Mouse (Mus musculus): ENCODE data around the gene Slc6a12. TPM values are rescaled to one million over a fixed set of nuclear protein-coding genes. Genes with fewer than 3 reads are reported as not detected.
A peak's percentile ranks its signal among the peaks of the same experiment; 100 is the strongest.

Gene Slc6a12
- 6.5 and 8.2 TPM in 2 replicates for polyA plus RNA-seq (2012; rRNA removed)

- TF ChIP-seq POLR2A (IDR thresholded peaks at IDR 0.05; ENCODE audit: low read depth, low read length) (no peak), CTCF (conservative IDR thresholded peaks at IDR 0.05; ENCODE audit: insufficient read depth, insufficient read length, low read depth, low read length) (no peak)
- DNase-seq, result peak; percentile 21
- H3K4me1 ChIP-seq (ENCODE audit: control insufficient read depth, insufficient read depth, low read length), result no peaks in the 10 kb centered on the region
- WGBS, result 56% methylated on average over 15 of the region's 15 CpGs
- H3K4me3 ChIP-seq (ENCODE audit: insufficient read depth, low read depth, low read length), result peak within 1 kb of the TSS; percentile 4; the same call in 1 of the 2 replicates
- H3K27me3 ChIP-seq (replicated peaks; ENCODE audit: control insufficient read depth, insufficient read depth, low read length), result no peaks in the 10 kb centered on the region
- H3K27ac ChIP-seq (ENCODE audit: insufficient read depth, low read depth, low read length), result no peak within 1 kb of the TSS
- H3K36me3 ChIP-seq (ENCODE audit: control insufficient read depth, insufficient read depth, low read length), result no peaks in the 10 kb centered on the region
Measured at GRCm38 (mm10) chr6:121343026-121343770, at the start of gene Slc6a12. Gene Slc6a12, plus strand, starts transcription at chr6:121343076.

- Histone ChIP-seq H3K4me1 (ENCODE audit: control insufficient read depth, insufficient read depth, low read length) (peaks cover 3% of the 10 kb centered on the region; the same call in 1 of the 2 replicates), H3K36me3 (ENCODE audit: control insufficient read depth, insufficient read depth, low read length) (no peaks in the 10 kb centered on the region), H3K27me3 (replicated peaks; ENCODE audit: control insufficient read depth, insufficient read depth, low read length) (no peaks in the 10 kb centered on the region), H3K4me3 (ENCODE audit: insufficient read depth, low read depth, low read length) (no peak overlapping the region), H3K27ac (ENCODE audit: insufficient read depth, low read depth, low read length) (no peak overlapping the region)
- no peak for DNase-seq
- WGBS, result 37% methylated on average over 7 of the region's 7 CpGs
- no peak for TF ChIP-seq POLR2A (IDR thresholded peaks at IDR 0.05; ENCODE audit: low read depth, low read length)
- no peak for TF ChIP-seq CTCF (conservative IDR thresholded peaks at IDR 0.05; ENCODE audit: insufficient read depth, insufficient read length, low read depth, low read length)
Measured at GRCm38 (mm10) chr6:121299317-121299716, 43.6 kb upstream of the Slc6a12 start.

GRCm38 (mm10) chr6:121299954-121300353, 42.9 kb upstream of the Slc6a12 start, which contains the start of gene Slc6a13:
Gene Slc6a13, plus strand, starts transcription at chr6:121300227.
- 6% methylated on average over 11 of the region's 11 CpGs for WGBS
- Histone ChIP-seq H3K4me3 (ENCODE audit: insufficient read depth, low read depth, low read length) (peak within 1 kb of the TSS; percentile 13; the same call in 1 of the 2 replicates), H3K36me3 (ENCODE audit: control insufficient read depth, insufficient read depth, low read length) (no peaks in the 10 kb centered on the region), H3K27me3 (replicated peaks; ENCODE audit: control insufficient read depth, insufficient read depth, low read length) (no peaks in the 10 kb centered on the region), H3K27ac (ENCODE audit: insufficient read depth, low read depth, low read length) (peak within 1 kb of the TSS; percentile 57), H3K4me1 (ENCODE audit: control insufficient read depth, insufficient read depth, low read length) (peaks cover 3% of the 10 kb centered on the region; the same call in 1 of the 2 replicates)
- TF ChIP-seq CTCF (conservative IDR thresholded peaks at IDR 0.05; ENCODE audit: insufficient read depth, insufficient read length, low read depth, low read length) (no peak), POLR2A (IDR thresholded peaks at IDR 0.05; ENCODE audit: low read depth, low read length) (no peak)
- peak; percentile 86 for DNase-seq

- Histone ChIP-seq H3K27me3 (replicated peaks; ENCODE audit: control insufficient read depth, insufficient read depth, low read length) (no peaks in the 10 kb centered on the region), H3K36me3 (ENCODE audit: control insufficient read depth, insufficient read depth, low read length) (no peaks in the 10 kb centered on the region), H3K4me3 (ENCODE audit: insufficient read depth, low read depth, low read length) (peak overlapping the region; percentile 13; the same call in 1 of the 2 replicates), H3K4me1 (ENCODE audit: control insufficient read depth, insufficient read depth, low read length) (peaks cover 3% of the 10 kb centered on the region; the same call in 1 of the 2 replicates), H3K27ac (ENCODE audit: insufficient read depth, low read depth, low read length) (peak overlapping the region; percentile 57)
- peak; percentile 94 for DNase-seq
- TF ChIP-seq POLR2A (IDR thresholded peaks at IDR 0.05; ENCODE audit: low read depth, low read length), result no peak
- no peak for TF ChIP-seq CTCF (conservative IDR thresholded peaks at IDR 0.05; ENCODE audit: insufficient read depth, insufficient read length, low read depth, low read length)
- WGBS, result 35% methylated on average over 9 of the region's 9 CpGs
Measured at GRCm38 (mm10) chr6:121300504-121300903, 42.4 kb upstream of the Slc6a12 start.

- H3K4me1 ChIP-seq (ENCODE audit: control insufficient read depth, insufficient read depth, low read length), result peaks cover 5% of the 10 kb centered on the region
- no peak for TF ChIP-seq CTCF (conservative IDR thresholded peaks at IDR 0.05; ENCODE audit: insufficient read depth, insufficient read length, low read depth, low read length)
- no peak for TF ChIP-seq POLR2A (IDR thresholded peaks at IDR 0.05; ENCODE audit: low read depth, low read length)
- H3K27ac ChIP-seq (ENCODE audit: insufficient read depth, low read depth, low read length), result peak overlapping the region; percentile 98
- WGBS, result 41% methylated on average over 10 of the region's 10 CpGs
- DNase-seq, result peak; percentile 85
- H3K4me3 ChIP-seq (ENCODE audit: insufficient read depth, low read depth, low read length), result no peak overlapping the region
- H3K36me3 ChIP-seq (ENCODE audit: control insufficient read depth, insufficient read depth, low read length), result no peaks in the 10 kb centered on the region
- H3K27me3 ChIP-seq (replicated peaks; ENCODE audit: control insufficient read depth, insufficient read depth, low read length), result no peaks in the 10 kb centered on the region
Measured at GRCm38 (mm10) chr6:121303466-121304220, 39.2 kb upstream of the Slc6a12 start.

- peak; percentile 91 for DNase-seq
- 0 out of 2 replicates have a peak, but pooled peaks have one; percentile 10 for TF ChIP-seq CTCF (conservative IDR thresholded peaks at IDR 0.05; ENCODE audit: insufficient read depth, insufficient read length, low read depth, low read length)
- TF ChIP-seq POLR2A (IDR thresholded peaks at IDR 0.05; ENCODE audit: low read depth, low read length), result no peak
- H3K27ac ChIP-seq (ENCODE audit: insufficient read depth, low read depth, low read length), result peak overlapping the region; percentile 98
- H3K4me1 ChIP-seq (ENCODE audit: control insufficient read depth, insufficient read depth, low read length), result peaks cover 7% of the 10 kb centered on the region
- H3K27me3 ChIP-seq (replicated peaks; ENCODE audit: control insufficient read depth, insufficient read depth, low read length), result no peaks in the 10 kb centered on the region
- WGBS, result 59% methylated on average over 9 of the region's 9 CpGs
- H3K4me3 ChIP-seq (ENCODE audit: insufficient read depth, low read depth, low read length), result peak overlapping the region; percentile 19; the same call in 1 of the 2 replicates
- no peaks in the 10 kb centered on the region for H3K36me3 ChIP-seq (ENCODE audit: control insufficient read depth, insufficient read depth, low read length)
Measured at GRCm38 (mm10) chr6:121304630-121305029, 38.2 kb upstream of the Slc6a12 start.
